Mouse (Mus musculus): ENCODE results near the gene Elmod3. TPM values are rescaled to one million over a fixed set of nuclear protein-coding genes. Genes with fewer than 3 reads are reported as not detected.

The Elmod3 gene
- polyA plus RNA-seq, 1 experiment from 2014 or later = 16.8 TPM

- H3K27ac ChIP-seq = peak overlapping the region; percentile 18; the same call in 1 of the 2 replicates
- no peak overlapping the region for H3K9ac ChIP-seq
- H3K27me3 ChIP-seq = no peaks in the 10 kb centered on the region
- ATAC-seq (replicated peaks; ENCODE audit: low FRiP score) = 0 out of 2 replicates have a peak, but pooled peaks have one; percentile 12
- H3K4me2 ChIP-seq = no peak overlapping the region
- no peaks in the 10 kb centered on the region for H3K9me3 ChIP-seq (replicated peaks)
- H3K4me1 ChIP-seq = peaks cover 24% of the 10 kb centered on the region
- H3K36me3 ChIP-seq = peaks cover 4% of the 10 kb centered on the region
- no peak overlapping the region for H3K4me3 ChIP-seq (replicated peaks)
- WGBS = 45% methylated on average over 6 of the region's 6 CpGs
Observed at GRCm38 (mm10) chr6:72562486-72562885, 35.7 kb downstream of the Elmod3 start.

- ATAC-seq (replicated peaks; ENCODE audit: low FRiP score) = no peak
- H3K27ac ChIP-seq = no peak overlapping the region
- peaks cover 4% of the 10 kb centered on the region; the same call in 1 of the 2 replicates for H3K36me3 ChIP-seq
- peaks cover 17% of the 10 kb centered on the region for H3K4me1 ChIP-seq
- no peak overlapping the region for H3K4me3 ChIP-seq (replicated peaks)
- WGBS = 82% methylated on average over 8 of the region's 8 CpGs
- no peak overlapping the region for H3K9ac ChIP-seq
- H3K9me3 ChIP-seq (replicated peaks) = no peaks in the 10 kb centered on the region
- no peak overlapping the region for H3K4me2 ChIP-seq
- H3K27me3 ChIP-seq = no peaks in the 10 kb centered on the region
Observed at GRCm38 (mm10) chr6:72560801-72561200, 37.4 kb downstream of the Elmod3 start.

GRCm38 (mm10) chr6:72553079-72553412, 45.2 kb downstream of the Elmod3 start:
- Histone ChIP-seq H3K27ac (peak overlapping the region; percentile 94), H3K4me3 (replicated peaks) (peak overlapping the region; percentile 39), H3K4me1 (peaks cover 39% of the 10 kb centered on the region), H3K9me3 (replicated peaks) (no peaks in the 10 kb centered on the region), H3K27me3 (no peaks in the 10 kb centered on the region), H3K9ac (peak overlapping the region; percentile 46), H3K36me3 (no peaks in the 10 kb centered on the region), H3K4me2 (peak overlapping the region; percentile 67)
- 12% methylated on average over 8 of the region's 8 CpGs for WGBS
- peak; percentile 35 for ATAC-seq (replicated peaks; ENCODE audit: low FRiP score)

- no peaks in the 10 kb centered on the region for H3K36me3 ChIP-seq
- WGBS = 13% methylated on average over 27 of the region's 27 CpGs
- H3K9ac ChIP-seq = peak overlapping the region; percentile 46
- H3K27ac ChIP-seq = peak overlapping the region; percentile 94
- H3K4me2 ChIP-seq = peak overlapping the region; percentile 67
- no peaks in the 10 kb centered on the region for H3K27me3 ChIP-seq
- H3K9me3 ChIP-seq (replicated peaks) = no peaks in the 10 kb centered on the region
- peaks cover 39% of the 10 kb centered on the region for H3K4me1 ChIP-seq
- peak; percentile 95 for ATAC-seq (replicated peaks; ENCODE audit: low FRiP score)
- peak overlapping the region; percentile 39 for H3K4me3 ChIP-seq (replicated peaks)
Observed at GRCm38 (mm10) chr6:72552171-72553078, 45.8 kb downstream of the Elmod3 start.

GRCm38 (mm10) chr6:72550503-72551100, 47.6 kb downstream of the Elmod3 start:
- Histone ChIP-seq H3K9me3 (replicated peaks) (no peaks in the 10 kb centered on the region), H3K27me3 (no peaks in the 10 kb centered on the region), H3K4me2 (no peak overlapping the region), H3K36me3 (no peaks in the 10 kb centered on the region), H3K4me1 (peaks cover 39% of the 10 kb centered on the region), H3K9ac (no peak overlapping the region), H3K27ac (no peak overlapping the region; the same call in 1 of the 2 replicates), H3K4me3 (replicated peaks) (no peak overlapping the region)
- WGBS = 86% methylated on average over 10 of the region's 10 CpGs
- ATAC-seq (replicated peaks; ENCODE audit: low FRiP score) = no peak

- 57% methylated on average over 6 of the region's 6 CpGs for WGBS
- peak overlapping the region; percentile 18; the same call in 1 of the 2 replicates for H3K27ac ChIP-seq
Observed at GRCm38 (mm10) chr6:72550025-72550424, 48.2 kb downstream of the Elmod3 start.

GRCm38 (mm10) chr6:72549041-72549580, 49.1 kb downstream of the Elmod3 start:
- H3K4me2 ChIP-seq = no peak overlapping the region
- no peaks in the 10 kb centered on the region for H3K36me3 ChIP-seq
- no peaks in the 10 kb centered on the region for H3K9me3 ChIP-seq (replicated peaks)
- H3K27ac ChIP-seq = no peak overlapping the region
- 60% methylated on average over 9 of the region's 9 CpGs for WGBS
- no peaks in the 10 kb centered on the region for H3K27me3 ChIP-seq
- no peak for ATAC-seq (replicated peaks; ENCODE audit: low FRiP score)
- H3K4me1 ChIP-seq = peaks cover 51% of the 10 kb centered on the region
- no peak overlapping the region for H3K9ac ChIP-seq
- H3K4me3 ChIP-seq (replicated peaks) = no peak overlapping the region

More at GRCm38 (mm10) chr6:72550025-72550424, 48.2 kb downstream of the Elmod3 start:
- Histone ChIP-seq H3K4me2 (no peak overlapping the region), H3K27me3 (no peaks in the 10 kb centered on the region), H3K36me3 (no peaks in the 10 kb centered on the region), H3K4me3 (replicated peaks) (no peak overlapping the region), H3K9ac (no peak overlapping the region), H3K4me1 (peaks cover 43% of the 10 kb centered on the region), H3K9me3 (replicated peaks) (no peaks in the 10 kb centered on the region)
- no peak for ATAC-seq (replicated peaks; ENCODE audit: low FRiP score)

GRCm38 (mm10) chr6:72547862-72548261, 50.4 kb downstream of the Elmod3 start:
- ATAC-seq (replicated peaks; ENCODE audit: low FRiP score) = no peak
- 85% methylated on average over 3 of the region's 3 CpGs for WGBS
- H3K27ac ChIP-seq = no peak overlapping the region

GRCm38 (mm10) chr6:72547121-72547520, 51.1 kb downstream of the Elmod3 start:
- Histone ChIP-seq H3K27ac (no peak overlapping the region), H3K36me3 (no peaks in the 10 kb centered on the region), H3K4me3 (replicated peaks) (no peak overlapping the region), H3K9me3 (replicated peaks) (no peaks in the 10 kb centered on the region), H3K4me2 (no peak overlapping the region), H3K27me3 (no peaks in the 10 kb centered on the region), H3K9ac (no peak overlapping the region), H3K4me1 (peaks cover 38% of the 10 kb centered on the region)
- WGBS = 96% methylated on average over 2 of the region's 2 CpGs
- ATAC-seq (replicated peaks; ENCODE audit: low FRiP score) = no peak

More at GRCm38 (mm10) chr6:72547862-72548261, 50.4 kb downstream of the Elmod3 start:
- Histone ChIP-seq H3K9me3 (replicated peaks) (no peaks in the 10 kb centered on the region), H3K9ac (no peak overlapping the region), H3K36me3 (no peaks in the 10 kb centered on the region), H3K4me3 (replicated peaks) (no peak overlapping the region), H3K4me1 (peaks cover 45% of the 10 kb centered on the region), H3K4me2 (no peak overlapping the region), H3K27me3 (no peaks in the 10 kb centered on the region)

- Histone ChIP-seq H3K27ac (no peak overlapping the region), H3K4me2 (peak overlapping the region; percentile 13; the same call in 1 of the 2 replicates), H3K9me3 (replicated peaks) (no peaks in the 10 kb centered on the region), H3K9ac (no peak overlapping the region), H3K4me3 (replicated peaks) (no peak overlapping the region), H3K4me1 (peaks cover 28% of the 10 kb centered on the region), H3K36me3 (no peaks in the 10 kb centered on the region), H3K27me3 (no peaks in the 10 kb centered on the region)
- 58% methylated on average over 7 of the region's 7 CpGs for WGBS
- ATAC-seq (replicated peaks; ENCODE audit: low FRiP score) = no peak
Observed at GRCm38 (mm10) chr6:72545377-72545776, 52.8 kb downstream of the Elmod3 start.

GRCm38 (mm10) chr6:72544283-72544987, 53.8 kb downstream of the Elmod3 start, which contains the start of gene Capg:
TSS of gene Capg (plus strand) at chr6:72544391.
- Histone ChIP-seq H3K4me3 (replicated peaks) (peak within 1 kb of the TSS; percentile 39), H3K9me3 (replicated peaks) (no peaks in the 10 kb centered on the region), H3K4me2 (peak within 1 kb of the TSS; percentile 59), H3K27me3 (no peaks in the 10 kb centered on the region), H3K9ac (peak within 1 kb of the TSS; percentile 50; the same call in 1 of the 2 replicates), H3K36me3 (no peaks in the 10 kb centered on the region), H3K27ac (peak within 1 kb of the TSS; percentile 77), H3K4me1 (peaks cover 23% of the 10 kb centered on the region)
- WGBS = 10% methylated on average over 23 of the region's 23 CpGs
- ATAC-seq (replicated peaks; ENCODE audit: low FRiP score) = 0 out of 2 replicates have a peak, but pooled peaks have one; percentile 45

All from kidney, embryonic 15.5 days (tissue).